Mouse (Mus musculus) gastrocnemius, postnatal 4 days (tissue): Measurements from ENCODE around the gene Myo9a. TPM values are rescaled to one million over a fixed set of nuclear protein-coding genes. Genes with fewer than 3 reads are reported as not detected.
"Not testable (repeated sequence)": the region's sequence is repeated elsewhere in the genome, so short reads cannot be mapped to it uniquely, and the experiment has no call there.

Experiments
- DNase-seq, 2 experiments: peaks; one replicate each; pipeline ENCODE4 v3.0.0; 2021 to 2022; ENCODE audit warnings: low spot score in 2 of 2, mixed read lengths in 2 of 2
- total RNA-seq, 2 experiments: library from RNA; stranded (reverse); gene quantifications; 2 replicates each; pipeline ENCODE4 v1.2.3; 2021

Myo9a gene
- total RNA-seq, 2 experiments from 2014 or later, result 28.7 to 30.9 TPM

DNA sequence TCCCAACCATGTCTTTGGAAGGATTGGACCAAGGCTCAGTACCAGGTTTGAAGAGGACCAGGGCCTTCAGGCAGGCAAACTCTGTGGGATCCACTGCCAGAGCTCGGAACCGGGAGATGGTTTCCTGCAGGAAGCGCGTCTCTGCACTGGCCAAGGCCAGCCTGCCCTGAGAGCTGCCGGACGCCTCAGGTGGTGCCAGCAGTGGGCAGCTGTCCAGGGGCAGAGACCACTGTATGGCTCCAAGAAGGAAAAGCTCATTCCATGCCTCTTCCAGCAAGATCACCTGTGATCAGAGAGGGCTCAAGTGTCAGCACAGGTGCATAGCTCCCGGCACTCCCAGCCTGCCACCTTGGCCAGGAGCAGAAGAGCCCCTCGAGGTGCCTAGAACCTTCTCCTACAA lies 196.6 kb downstream of the Myo9a start:
- no peak for DNase-seq

DNA sequence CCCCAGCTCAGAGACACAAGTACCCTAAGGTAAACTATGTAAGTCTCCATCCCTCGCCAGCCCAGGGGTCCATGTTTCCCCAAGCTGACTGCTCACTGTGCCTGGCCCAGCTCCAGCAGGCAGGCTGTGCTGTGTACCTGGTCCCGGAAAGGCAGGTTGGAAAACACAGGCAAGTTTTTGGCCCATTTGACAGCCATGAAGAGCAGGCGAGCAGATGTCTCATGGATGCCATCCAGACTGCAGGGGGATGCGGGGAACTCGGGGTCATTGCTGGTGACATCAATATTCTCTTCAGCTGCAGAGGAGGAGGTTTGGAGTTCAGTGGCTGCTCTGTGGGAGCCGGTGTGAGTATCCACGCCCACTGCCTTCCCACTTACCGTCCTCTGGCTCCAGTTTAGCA lies 197.5 kb downstream of the Myo9a start:
- no peak for DNase-seq

DNA sequence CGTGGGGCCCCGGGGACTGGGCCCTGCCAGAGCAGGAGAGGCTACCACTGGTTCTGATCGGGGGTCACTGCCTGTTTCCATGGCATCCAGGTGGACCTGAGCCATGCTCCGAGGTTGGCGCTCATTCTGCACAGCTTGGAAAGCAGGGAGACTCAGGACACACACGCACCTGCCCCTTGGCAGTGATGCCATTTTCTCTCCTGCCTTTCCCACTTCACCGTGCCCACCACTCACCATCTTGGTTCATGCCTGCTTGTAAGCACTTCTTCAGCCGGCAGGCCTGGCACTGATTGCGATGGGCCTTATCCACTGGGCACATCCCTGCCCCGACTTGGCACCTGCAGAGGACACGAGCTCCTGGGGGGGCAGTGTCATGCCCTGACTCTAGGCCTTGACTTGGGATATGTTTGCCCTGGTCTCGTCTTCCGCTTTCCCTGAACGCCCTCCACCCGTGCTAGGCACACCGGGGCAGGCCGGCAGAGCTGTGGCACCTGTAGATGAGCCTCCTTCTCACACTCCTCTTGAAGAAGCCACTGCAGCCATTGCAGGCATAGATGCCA lies 198.1 kb downstream of the Myo9a start:
- DNase-seq, result no peak

DNA sequence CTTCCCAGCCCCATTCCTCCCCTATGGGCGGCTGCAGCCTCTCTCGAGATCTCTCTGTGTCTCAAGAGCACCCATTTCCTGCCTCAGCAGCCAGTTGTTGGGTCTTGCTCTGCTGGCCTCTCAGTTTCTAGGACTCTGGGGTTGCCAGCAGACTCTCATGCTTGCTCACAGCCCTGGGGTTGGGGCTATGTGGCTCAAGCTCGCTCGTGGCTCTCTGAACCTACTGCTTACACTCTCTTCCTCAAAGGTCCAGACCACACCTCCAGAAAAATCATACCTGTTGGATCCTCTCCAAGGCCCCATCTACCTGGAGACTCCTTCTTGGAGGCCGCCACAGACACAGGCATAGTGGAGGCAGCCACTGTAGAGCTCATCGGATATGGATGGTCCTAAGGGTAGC lies 198.8 kb downstream of the Myo9a start:
- DNase-seq, result no peak

DNA sequence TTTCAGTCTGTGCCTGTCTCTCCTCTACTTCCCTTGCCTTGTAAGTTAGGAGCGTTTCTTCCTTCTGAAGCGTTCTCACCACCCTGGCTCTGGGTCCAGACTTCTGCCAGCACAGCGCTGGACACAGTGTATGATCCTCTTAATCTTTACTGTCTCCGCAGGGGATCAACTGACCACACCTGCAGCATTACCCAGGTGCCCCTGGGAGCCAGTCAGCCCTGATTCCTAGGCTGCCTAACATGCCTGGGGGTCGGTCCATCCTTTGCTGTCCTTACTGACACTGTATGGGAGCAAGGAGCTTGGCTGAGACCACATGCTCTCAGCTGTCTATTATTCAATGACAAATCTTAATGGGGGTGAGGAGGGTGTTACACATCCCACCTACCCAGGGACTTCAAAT lies 199.3 kb downstream of the Myo9a start:
- DNase-seq, result no peak

DNA sequence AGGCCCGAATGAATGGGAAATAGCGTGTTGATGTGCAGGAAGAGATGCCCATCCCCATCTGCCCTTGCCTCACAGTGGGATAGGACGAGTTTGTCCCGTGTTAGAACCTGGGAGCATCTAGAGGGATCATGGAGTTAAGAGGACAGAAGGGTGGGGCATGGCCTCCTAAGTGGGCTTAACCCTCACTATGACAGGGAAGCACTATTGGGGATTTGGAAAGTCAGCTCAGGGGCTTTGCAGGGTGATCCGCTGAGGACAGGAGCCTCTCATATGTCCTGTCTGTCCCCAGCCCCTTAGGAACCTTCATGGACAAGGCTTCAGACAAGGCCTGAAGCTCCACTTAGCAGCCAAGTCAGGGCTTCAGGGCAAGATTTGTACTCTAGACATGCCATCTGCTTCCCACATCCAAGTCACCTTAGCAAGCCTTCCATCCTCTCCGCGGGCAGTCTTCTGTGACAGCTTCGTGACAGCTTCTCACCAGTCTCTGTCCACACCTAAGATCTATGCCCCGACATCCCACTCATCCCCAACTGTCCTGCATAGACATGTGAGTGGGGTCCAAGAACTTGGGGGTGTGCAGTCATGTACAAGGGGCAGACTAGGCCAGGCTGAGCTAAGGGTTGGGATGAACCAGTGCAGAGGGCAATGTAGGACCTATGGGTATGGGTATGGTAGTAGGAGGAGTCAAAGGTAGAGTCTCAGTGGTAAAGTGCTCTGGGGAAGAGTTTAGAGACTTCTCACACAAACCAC lies 200.5 kb downstream of the Myo9a start:
- no peak for DNase-seq

DNA sequence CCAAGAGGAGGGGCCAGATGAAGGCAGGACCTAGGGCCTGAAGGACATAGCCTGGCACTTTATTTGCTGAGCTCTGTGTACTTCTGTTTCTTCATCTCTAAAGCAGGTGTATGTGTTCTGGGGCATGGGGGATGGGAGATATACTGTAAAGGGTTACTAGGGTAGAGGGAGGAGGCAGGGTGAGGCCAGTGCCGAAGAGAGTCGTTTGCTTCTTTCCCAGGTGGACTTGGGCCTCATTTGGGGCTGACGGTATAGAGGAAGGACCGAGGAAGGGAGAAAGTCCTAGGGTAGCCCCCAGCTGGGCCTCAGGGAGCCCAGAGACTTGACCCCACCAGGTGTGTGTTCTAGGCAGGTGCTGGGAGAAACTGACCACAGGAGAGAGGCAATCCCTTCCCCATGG lies 201.2 kb downstream of the Myo9a start:
- DNase-seq, result no peak

DNA sequence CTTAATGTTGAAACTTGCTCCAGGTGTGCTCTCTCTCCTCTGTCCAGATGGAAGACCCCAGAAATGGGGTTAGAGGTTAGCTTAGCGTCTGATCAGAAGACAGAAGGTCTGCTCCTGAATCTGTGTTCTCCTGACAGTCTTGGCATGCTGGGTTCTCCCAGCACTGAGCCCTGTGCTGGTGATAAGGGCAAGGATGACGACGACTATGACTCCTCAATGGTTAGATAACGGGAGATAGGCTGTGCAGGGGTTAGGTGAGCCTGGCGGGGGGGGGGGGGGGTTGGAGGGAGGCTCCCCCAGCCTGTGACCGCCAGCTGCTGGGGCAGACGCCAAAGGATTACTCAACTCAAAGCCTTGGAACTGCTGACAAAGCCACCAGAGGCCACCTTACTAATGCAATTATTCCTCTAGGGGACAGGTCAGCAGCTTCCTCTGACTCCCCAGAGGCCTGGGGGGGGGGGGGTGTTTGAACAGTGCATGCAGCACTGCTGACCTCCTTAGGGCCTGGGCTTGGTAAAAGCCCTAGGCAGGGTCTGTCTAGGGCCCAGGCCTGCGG lies 201.9 kb downstream of the Myo9a start:
- no peak for DNase-seq

DNA sequence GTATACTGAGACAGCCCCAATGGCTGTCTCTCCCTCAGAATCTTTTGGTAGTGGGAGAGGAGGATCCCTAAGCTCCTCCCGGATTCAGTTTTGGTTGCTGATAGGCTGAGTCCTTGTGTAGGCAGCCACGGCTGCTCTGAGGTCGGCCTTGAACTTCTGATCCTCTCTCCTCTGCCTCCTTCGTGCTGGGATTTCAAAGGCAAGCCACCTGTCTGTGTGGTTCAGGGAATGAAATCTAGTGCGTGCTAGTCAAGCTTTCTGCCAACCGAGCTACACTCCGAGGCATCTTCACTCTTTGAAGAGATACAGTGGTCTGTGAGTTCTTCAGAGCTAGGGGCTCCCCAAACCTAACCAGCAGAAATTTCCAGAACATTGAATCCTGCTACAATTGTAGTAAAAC lies 202.9 kb downstream of the Myo9a start:
- no peak for DNase-seq

DNA sequence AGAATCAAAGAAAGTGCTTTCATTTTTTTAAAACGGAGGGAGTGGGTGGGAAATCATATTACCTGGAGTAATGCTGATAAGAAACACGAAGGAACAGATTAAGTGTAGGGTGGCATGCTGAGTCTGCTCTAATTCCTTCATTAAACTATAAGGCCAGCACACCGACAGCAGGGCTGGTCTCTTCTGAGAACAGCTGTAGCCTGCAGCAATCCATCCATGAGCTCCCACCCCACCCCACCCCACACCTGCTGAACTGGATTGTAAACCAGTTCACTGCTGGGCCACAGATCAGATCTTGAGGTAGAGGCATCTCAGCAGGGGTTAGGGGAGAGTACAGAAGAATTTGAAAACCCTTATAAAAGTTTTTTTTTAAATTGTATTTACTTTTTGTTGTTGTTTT lies 204.5 kb downstream of the Myo9a start:
- DNase-seq, result no peak

DNA sequence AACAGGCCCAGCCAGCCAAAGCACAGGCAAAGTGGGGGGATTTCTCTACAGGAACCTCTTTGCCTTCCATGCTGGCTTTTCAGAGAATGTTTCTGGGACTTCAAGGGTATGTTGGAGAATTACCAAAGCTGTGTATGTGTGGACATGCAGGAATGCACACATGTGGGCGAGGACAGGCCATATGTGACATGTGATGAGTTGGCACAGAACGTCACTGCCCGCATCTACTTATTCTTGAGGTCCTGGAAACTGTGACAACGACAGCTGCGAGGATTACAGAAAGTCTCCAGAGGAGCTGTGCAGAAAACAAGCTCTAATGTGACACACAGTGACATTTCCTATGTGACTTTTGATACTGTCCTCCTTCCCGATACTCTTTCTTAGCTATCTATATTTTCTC lies 205.0 kb downstream of the Myo9a start:
- no peak for DNase-seq

DNA sequence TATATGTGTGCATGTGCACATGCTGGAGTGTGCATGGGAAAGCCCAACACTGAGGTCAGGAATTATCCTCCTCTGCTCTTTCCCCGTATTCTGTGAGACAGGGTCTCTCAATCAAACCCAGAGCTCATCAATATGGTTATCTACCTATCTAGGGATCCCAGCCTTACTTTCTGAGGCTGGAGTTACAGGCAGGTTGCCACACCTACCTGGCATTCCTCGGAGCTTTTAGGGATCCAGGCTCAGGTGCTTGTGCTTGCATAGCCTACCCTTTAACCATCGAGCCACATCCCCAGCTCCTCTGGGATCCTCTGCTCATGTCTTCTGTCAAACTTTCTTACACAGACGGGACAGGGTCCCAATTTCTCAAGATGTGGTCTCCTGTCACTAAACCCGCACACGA lies 205.8 kb downstream of the Myo9a start:
- no peak for DNase-seq

DNA sequence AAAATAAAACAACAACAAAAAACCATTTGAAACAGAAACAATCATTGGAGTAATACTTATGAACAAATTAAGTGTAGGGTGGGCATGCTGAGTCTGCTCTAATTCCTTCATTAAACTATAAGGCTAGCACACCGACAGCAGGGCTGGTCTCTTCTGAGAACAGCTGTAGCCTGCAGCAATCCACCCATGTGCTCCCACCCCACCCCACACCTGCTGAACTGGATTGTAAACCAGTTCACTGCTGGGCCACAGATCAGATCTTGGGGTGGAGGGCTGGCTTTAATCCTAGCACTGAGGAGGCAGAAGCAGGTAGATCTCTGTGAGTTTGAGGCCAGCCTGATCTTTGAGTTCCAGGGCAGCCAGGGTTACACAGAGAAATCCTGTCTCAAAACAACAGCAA lies 207.4 kb downstream of the Myo9a start:
- not testable (repeated sequence) for DNase-seq

DNA sequence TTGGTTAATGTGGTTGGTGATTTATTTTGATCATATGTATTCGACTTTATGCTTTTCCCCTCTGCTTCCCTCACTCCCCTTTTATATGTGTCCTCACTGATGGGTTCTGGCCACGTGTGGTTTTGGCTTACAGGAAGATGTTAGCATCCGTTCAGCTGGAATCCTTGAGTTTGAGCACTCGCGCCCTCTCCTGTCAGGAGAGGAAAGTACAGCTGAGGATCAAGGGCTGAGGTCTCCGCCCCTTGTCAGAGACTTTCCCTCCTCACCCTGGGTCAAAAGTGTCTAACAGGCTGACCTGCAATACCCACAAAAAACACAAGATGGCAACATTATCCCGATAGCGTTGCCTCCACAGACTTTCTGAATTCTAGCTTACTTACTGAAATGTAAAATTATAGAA lies 208.6 kb downstream of the Myo9a start:
- DNase-seq, result peak; percentile 71 to 84

DNA sequence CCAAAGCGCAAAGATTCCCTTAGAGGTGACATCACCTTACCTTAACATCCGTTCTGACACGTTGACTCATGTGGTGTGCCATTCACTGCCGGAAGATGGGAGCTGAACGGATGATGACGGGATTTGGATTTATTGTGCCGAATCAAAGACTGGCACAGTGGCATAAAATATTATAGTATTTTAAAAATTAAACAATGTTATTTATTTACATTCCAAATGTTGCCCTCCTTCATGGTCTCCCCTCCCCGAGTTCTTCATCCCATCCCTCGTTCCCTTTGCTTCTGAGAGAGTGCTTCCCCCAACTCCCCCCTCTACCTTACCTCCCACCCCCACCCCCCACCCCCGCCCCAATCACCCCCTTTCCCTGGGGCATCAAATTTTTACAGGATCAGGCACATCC lies 209.9 kb downstream of the Myo9a start, which contains the start of gene Nr2e3:
Gene Nr2e3 (minus strand): TSS at position 101 of the 400 bp plus-strand sequence.
- DNase-seq, result no peak

DNA sequence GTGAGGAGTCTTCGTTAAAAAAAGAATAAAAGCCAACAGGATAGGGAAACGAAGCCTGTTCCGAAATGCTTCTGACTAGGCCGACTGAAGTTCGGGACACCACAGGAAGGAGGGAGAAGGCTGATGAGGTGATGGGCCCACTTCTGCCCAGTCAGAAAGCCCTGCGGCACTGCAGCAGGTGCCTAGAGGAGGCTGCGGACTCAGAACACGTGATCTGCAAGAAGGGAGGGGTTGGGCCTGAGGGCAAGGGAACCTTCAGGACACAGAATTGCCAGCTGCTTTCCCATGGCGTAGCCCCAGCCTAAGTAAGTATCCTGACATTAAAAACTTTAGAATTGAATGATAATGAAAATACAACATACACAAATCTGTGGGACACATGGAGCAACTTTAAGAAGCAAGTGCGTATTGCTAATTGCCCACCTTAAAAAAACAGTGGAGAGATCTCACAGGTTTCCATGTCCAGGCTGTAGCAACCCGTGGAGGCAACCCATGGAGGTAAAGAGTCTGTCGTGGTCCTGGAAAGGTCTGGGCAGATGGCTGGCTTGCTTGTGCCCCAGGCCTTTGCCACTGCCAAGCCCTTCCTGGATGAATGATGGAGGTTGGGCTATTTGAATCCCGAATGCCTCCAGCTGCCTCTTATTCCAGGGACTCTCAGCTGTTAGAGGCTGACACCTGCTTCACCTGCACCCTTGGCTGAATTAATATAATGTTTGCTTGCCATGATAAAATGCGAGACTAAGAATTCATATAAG lies 210.7 kb downstream of the Myo9a start:
- no peak for DNase-seq

DNA sequence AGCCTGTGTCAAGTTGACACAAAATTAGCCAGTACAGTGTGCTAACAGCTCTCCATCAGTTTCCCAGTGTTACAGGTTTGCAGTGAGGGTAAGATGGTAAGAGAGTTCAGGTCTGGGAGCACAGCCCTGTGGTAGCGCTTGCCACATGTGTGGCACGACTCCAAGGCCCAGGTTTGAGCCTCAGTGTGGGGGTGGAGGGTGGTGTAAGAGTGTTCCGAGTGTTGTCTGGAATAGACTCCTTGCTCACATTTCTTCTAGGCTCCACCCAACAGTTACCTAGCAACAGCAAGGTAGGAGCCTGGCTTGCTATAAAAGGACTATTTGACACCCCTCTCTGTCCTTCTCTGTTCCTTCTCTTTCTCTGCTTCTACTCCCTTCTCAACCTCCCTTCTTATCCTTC lies 213.7 kb downstream of the Myo9a start:
- no peak for DNase-seq

DNA sequence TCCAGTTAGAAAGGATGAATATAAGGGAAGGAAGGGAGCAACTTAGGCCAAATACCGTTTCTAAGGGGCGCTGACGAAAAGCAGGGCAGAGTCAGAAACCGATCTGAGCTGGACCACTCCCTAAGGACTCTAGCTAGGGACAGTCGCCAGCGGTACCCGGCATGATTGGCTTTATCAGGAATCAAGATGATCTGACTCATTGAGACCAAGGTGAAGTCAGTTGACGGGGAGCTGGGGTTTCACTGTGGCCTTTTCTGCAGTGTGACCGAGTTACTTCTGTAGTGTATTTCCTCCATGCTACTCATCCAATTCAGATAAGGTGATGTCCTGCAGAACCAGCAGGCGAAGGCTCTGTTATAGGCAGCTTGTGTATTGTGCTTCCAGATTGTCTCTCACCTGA lies 214.3 kb downstream of the Myo9a start:
- DNase-seq, result no peak

DNA sequence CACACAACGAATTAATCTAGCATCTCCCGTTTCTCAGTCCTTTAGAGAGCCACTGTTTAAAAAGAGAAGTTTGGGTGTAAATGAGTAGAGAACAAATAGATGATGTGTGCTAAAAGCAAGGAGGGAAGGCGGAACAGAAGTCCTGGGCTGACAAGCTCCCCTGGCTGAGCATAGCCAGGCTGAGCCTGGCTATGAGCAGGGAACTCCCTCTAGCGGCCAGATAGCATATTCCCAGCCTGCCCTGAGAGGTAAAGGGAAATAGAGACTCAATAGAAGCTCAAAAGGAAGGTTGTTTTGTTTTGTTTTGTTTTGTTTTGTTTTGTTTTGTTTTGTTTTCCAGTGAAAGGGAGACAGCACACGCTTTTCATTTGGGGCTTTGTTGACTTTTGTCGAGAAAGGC lies 218.7 kb downstream of the Myo9a start:
- DNase-seq, result peak; percentile 36 to 56

DNA sequence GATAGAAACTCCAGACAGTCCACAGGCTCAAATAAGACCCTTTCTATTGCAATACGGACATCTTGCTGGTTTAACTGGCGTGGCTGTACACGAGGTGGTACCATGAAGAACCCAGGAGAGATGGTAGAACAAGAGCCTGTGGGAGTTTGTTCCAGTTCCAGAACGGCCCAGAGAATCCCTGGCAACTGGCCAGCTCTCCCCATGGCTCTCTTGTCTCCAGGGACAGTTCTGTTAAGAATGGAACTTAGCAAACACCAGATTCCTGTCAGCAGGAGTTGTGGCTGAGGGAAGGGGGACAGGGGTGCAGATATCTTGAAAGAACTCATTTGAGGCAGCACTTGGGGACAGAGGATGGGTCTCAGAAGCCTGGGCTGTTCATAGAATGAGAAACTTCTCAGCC lies 220.6 kb downstream of the Myo9a start:
- no peak for DNase-seq
